Mouse (Mus musculus) lung, adult 2 months (tissue): Measurements from ENCODE around the gene Zfp653. TPM values are rescaled to one million over a fixed set of nuclear protein-coding genes. Genes with fewer than 3 reads are reported as not detected.
"Not testable (repeated sequence)": the region's sequence is repeated elsewhere in the genome, so short reads cannot be mapped to it uniquely, and the experiment has no call there.

Source experiments
- DNase-seq: peaks from one replicate; pipeline ENCODE4 v3.0.0; 2022
- H3K4me1 ChIP-seq: fragments of 200-500 bp; 2 replicates; pipeline ENCODE4 v1.6.1; 2011; ENCODE audit warnings: low read length; ENCODE audit not compliant: control insufficient read depth, insufficient read depth
- H3K4me3 ChIP-seq: fragments of 200-500 bp; replicated peaks from 2 replicates; pipeline ENCODE3; 2011; ENCODE audit warnings: low read depth, mild to moderate bottlenecking, control low read depth, low read length; ENCODE audit errors: extremely low read depth
- CTCF ChIP-seq: fragments of 200-500 bp; IDR thresholded peaks from 2 replicates; pipeline ENCODE4 v1.5.1; 2011; ENCODE audit warnings: mild to moderate bottlenecking, low read length, control low read depth; ENCODE audit not compliant: insufficient read depth
- POLR2A ChIP-seq: fragments of 200-500 bp; IDR thresholded peaks from 2 replicates; pipeline ENCODE4 v1.6.1; 2011; ENCODE audit warnings: low read depth, mild to moderate bottlenecking, control low read depth, low read length, borderline replicate concordance; ENCODE audit errors: extremely low read depth
- WGBS: fragments of 180-500 bp; shearing (Covaris S2); methylation state at CpG from one replicate; pipeline ENCODE4 v1.1.7; 2018; 5-methylcytosine and 5-hydroxymethylcytosine counted together
- polyA plus RNA-seq: library from polyadenylated mRNA; depleted of rRNA; stranded (reverse); fragments of >200 nt; gene quantifications from 2 replicates; pipeline ENCODE4 v1.2.3, GENCODE M21; 2012

Gene Zfp653
- polyA plus RNA-seq, 1 experiment, result 20.3 TPM

GRCm38 (mm10) chr9:22076223-22076622 is 5.0 kb upstream of the Zfp653 start:
- 91% methylated on average over 23 of the region's 23 CpGs for WGBS
- Histone ChIP-seq H3K4me3 (no peak overlapping the region), H3K4me1 (no peaks in the 10 kb centered on the region)
- DNase-seq, result no peak
- TF ChIP-seq CTCF (no peak), POLR2A (no peak)

DNA sequence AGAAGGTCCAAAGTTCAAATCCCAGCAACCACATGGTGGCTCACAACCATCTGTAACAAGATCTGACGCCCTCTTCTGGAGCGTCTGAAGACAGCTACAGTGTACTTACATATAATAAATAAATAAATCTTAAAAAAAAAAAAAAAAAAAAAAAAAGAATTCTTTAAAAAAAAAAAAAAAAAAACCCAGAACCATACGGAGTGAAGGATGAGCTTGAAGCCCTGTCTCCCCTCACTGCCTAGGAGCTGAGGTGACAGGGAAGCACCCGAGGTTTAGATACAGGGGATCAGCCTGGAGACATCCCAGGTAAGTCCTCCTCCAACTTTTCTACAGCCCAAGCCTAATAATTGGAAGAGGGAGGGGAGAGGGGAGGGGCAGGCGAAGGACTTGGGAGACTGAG is 4.6 kb upstream of the Zfp653 start:
- not testable (repeated sequence) for H3K4me1 ChIP-seq, DNase-seq, H3K4me3 ChIP-seq
- 83% methylated on average over 5 of the region's 5 CpGs for WGBS

DNA sequence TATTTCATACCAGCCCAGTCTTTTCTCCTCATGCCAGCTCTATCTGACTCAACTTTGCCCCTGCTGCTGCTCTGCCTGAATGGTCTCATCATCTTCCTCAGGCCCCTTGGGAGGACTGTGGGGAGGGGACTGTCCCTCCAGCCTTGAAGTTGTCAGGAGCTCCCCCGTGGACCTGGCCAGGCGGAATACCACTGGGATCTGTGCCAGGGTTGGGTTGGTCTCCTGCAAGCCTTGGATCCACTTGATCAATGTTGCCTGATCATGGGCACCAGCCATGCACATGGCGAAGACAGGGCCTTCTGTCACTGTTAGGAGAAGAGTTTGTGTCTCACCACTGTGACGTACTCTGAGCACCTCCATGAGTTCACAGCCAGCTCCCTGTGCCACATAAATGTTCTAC is 1.1 kb upstream of the Zfp653 start:
- no peak for DNase-seq
- H3K4me1 ChIP-seq, result no peaks in the 10 kb centered on the region
- TF ChIP-seq POLR2A, result no peak
- TF ChIP-seq CTCF, result no peak
- no peak overlapping the region for H3K4me3 ChIP-seq
- WGBS, result 85% methylated on average over 4 of the region's 4 CpGs

GRCm38 (mm10) chr9:22069881-22070553 is 1.2 kb downstream of the Zfp653 start:
- no peak for DNase-seq
- H3K4me1 ChIP-seq, result no peaks in the 10 kb centered on the region
- TF ChIP-seq CTCF (no peak), POLR2A (no peak)
- WGBS, result 51% methylated on average over 4 of the region's 4 CpGs
- no peak overlapping the region for H3K4me3 ChIP-seq

- WGBS, result 85% methylated on average over 5 of the region's 5 CpGs
- no peak for TF ChIP-seq POLR2A
- TF ChIP-seq CTCF, result no peak
- Histone ChIP-seq H3K4me3 (no peak overlapping the region), H3K4me1 (no peaks in the 10 kb centered on the region)
- DNase-seq, result no peak
Measured at GRCm38 (mm10) chr9:22067195-22067594, 4.0 kb downstream of the Zfp653 start.

DNA sequence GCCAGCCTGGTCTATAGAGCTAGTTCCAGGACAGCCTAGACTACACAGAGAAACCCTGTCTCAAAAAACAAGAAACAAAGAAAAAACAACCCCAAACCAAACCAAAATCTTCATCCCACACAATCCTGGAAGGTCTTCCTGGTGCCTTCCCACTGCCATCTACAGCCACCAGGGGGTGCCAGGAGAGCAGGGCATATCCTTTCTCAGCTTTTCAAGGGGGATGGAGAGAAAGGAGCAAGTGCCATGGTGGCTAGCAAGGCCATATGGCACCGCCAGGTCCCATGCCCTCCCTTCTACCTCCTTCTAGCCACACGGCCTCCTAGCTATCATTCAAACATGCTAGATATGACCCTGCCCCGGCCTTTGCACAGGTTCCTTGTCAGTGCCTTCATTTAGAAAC is 4.7 kb downstream of the Zfp653 start:
- Histone ChIP-seq H3K4me3 (no peak overlapping the region), H3K4me1 (no peaks in the 10 kb centered on the region)
- WGBS, result 71% methylated on average over 3 of the region's 3 CpGs
- TF ChIP-seq CTCF (peak; percentile 85), POLR2A (no peak)
- DNase-seq, result peak; percentile 48

DNA sequence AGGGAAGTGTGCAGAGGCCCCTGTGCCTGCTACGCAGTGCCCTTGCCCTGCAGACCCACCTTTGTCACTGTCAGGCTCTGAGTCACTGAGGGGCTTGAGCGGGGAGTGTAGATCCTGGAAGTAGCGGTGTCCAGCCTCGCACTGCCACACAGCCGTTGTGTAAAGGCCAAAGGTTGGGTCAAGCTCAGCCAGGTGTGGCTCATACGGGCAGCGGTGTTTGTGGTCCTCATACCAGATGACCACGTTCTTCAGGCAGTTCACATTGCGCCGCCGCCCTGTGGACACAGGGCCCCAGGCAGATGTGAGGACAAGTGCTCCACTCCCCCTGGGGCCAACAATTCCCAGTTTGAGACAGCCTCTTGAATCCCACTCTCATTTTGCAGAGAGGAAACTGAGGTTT is 5.5 kb downstream of the Zfp653 start:
- Histone ChIP-seq H3K4me1 (no peaks in the 10 kb centered on the region), H3K4me3 (no peak overlapping the region)
- WGBS, result 94% methylated on average over 11 of the region's 11 CpGs
- no peak for DNase-seq
- no peak for TF ChIP-seq CTCF
- TF ChIP-seq POLR2A, result no peak

DNA sequence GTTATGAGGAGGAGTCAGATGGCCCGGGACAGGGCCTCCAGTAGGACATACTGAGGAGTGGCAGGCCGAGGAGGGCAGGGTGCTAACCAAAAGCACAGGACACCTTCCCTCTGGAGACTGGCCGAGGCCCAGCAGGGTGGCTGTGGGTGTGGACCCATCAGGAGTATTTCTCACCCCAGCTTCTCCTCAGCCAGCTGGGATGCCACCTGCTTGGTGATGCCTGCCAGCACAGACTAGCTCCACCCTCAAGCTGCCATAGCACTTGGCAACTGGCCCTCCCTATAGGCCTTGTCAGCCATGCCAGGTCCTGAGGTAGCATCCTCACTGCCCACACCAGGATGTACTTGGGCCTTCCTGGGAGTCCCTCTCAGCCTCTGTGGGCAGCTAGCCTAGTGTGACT is 6.8 kb downstream of the Zfp653 start:
- 90% methylated on average over 3 of the region's 3 CpGs for WGBS
- H3K4me3 ChIP-seq, result no peak overlapping the region
- H3K4me1 ChIP-seq, result no peaks in the 10 kb centered on the region
- no peak for TF ChIP-seq CTCF
- no peak for TF ChIP-seq POLR2A
- no peak for DNase-seq

- DNase-seq, result no peak
- H3K4me1 ChIP-seq, result no peaks in the 10 kb centered on the region
- WGBS, result 78% methylated on average over 2 of the region's 2 CpGs
- no peak overlapping the region for H3K4me3 ChIP-seq
- no peak for TF ChIP-seq CTCF
- no peak for TF ChIP-seq POLR2A
Measured at GRCm38 (mm10) chr9:22061339-22061738, 9.8 kb downstream of the Zfp653 start.

- 83% methylated on average over 9 of the region's 9 CpGs for WGBS
- no peak for TF ChIP-seq POLR2A
- no peak for TF ChIP-seq CTCF
- Histone ChIP-seq H3K4me3 (no peak overlapping the region), H3K4me1 (peaks cover 4% of the 10 kb centered on the region)
- no peak for DNase-seq
Measured at GRCm38 (mm10) chr9:22058011-22058424, 13.2 kb downstream of the Zfp653 start.
